Mouse (Mus musculus) liver, adult 2 months (tissue): ENCODE data around the gene Smad3.

ENCODE experiments used
- CTCF ChIP-seq: fragments of 200-500 bp; IDR thresholded peaks from 2 replicates; pipeline ENCODE4 v1.5.1; 2011; ENCODE audit warnings: low read depth, low read length, control low read depth
- POLR2A ChIP-seq: fragments of 200-500 bp; IDR thresholded peaks from 2 replicates; pipeline ENCODE4 v1.6.1; 2011; ENCODE audit warnings: low read length, control low read depth; ENCODE audit not compliant: insufficient read depth; ENCODE audit errors: extremely low read depth

GRCm38 (mm10) chr9:63667373-63667724 lies 90.4 kb downstream of the Smad3 start:
- TF ChIP-seq CTCF: no peak
- no peak for TF ChIP-seq POLR2A
